Mouse (Mus musculus): ENCODE results near the gene Zer1.

Zer1 gene

GRCm38 (mm10) chr2:30048699-30049388 lies 75.5 kb downstream of the Zer1 start, which contains the start of gene Wdr34:
Wdr34 (minus strand) TSS chr2:30048881.
- DNase-seq: peak; percentile 98

- no peak for DNase-seq
Observed at GRCm38 (mm10) chr2:30048101-30048501, 76.3 kb downstream of the Zer1 start.
